Mouse (Mus musculus): Measurements from ENCODE around the gene Zdhhc25.

The Zdhhc25 gene

DNA sequence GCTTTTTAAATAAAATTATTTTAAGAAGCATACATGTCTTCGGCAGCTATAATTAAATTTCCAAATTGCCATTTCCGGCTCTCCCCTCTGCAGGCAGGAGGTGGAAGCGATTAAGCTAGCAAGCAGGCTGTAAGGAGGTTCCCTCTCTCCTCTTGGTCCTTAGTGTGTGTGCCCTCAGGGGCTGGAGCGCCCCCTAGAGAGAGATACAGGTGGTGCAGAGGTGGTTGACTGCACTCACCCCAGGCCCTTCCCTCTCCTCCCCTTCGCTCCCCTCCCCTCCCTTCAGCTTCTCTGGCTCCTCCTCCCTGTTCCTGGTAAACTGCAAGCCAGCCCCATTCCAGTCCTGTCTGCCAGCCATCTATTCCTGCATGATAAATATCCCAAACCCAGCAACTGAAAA, 35.1 kb downstream of the Zdhhc25 start:
- DNase-seq = no peak

DNA sequence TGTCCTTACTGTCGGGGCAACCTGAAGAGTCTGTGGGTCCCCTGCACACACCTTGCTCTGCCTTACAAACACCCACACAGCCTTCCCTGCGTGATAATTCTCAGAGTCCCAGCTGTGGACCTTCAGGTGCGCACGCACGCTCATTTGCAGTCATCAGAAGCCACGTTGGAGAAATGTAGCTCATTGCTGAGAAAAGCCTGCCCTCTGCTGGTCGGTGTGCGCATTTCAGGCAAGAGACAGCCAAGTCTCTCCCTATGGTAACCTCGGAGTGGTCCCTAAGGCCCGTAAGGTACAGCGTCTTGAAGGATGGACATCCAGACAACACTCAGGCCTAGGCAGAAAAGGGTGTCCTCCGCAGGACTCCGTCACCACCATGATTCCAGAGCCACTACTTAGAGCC, 50.9 kb downstream of the Zdhhc25 start:
- peak; percentile 86 for DNase-seq

Measured in right cerebral cortex, postnatal 14 days (tissue).